Mouse (Mus musculus) kidney, adult 2 months (tissue): Measurements from ENCODE around the gene Lrtm2.

ENCODE experiments used
- CTCF ChIP-seq: fragments of 200-500 bp; conservative IDR thresholded peaks from 2 replicates; pipeline ENCODE4 v1.5.1; 2011; ENCODE audit warnings: low read depth, mild to moderate bottlenecking, control low read depth, low read length, moderate library complexity, mixed read lengths; ENCODE audit not compliant: insufficient read depth, insufficient read length
- POLR2A ChIP-seq: fragments of 200-500 bp; IDR thresholded peaks from one replicate; pipeline ENCODE4 v1.6.1; 2011; ENCODE audit warnings: low read depth, low read length, control low read depth

GRCm38 (mm10) chr6:119314751-119315476 lies 15.7 kb downstream of the Lrtm2 start:
- TF ChIP-seq CTCF (no peak), POLR2A (no peak)
